Mouse (Mus musculus): ENCODE results near the gene Arhgap5.

The Arhgap5 gene

GRCm38 (mm10) chr12:52503456-52504320, at the start of gene Arhgap5:
TSS of gene Arhgap5 (plus strand) at chr12:52503972.
- DNase-seq (ENCODE audit: low read depth): peak; percentile 89

- no peak for DNase-seq (ENCODE audit: low read depth)
Observed at GRCm38 (mm10) chr12:52464593-52464992, 39.2 kb upstream of the Arhgap5 start.

- no peak for DNase-seq (ENCODE audit: low read depth)
Observed at GRCm38 (mm10) chr12:52471621-52472020, 32.2 kb upstream of the Arhgap5 start.

- DNase-seq (ENCODE audit: low read depth): no peak
Observed at GRCm38 (mm10) chr12:52473988-52474968, 29.5 kb upstream of the Arhgap5 start.

- DNase-seq (ENCODE audit: low read depth): no peak
Observed at GRCm38 (mm10) chr12:52476036-52476435, 27.7 kb upstream of the Arhgap5 start.

GRCm38 (mm10) chr12:52478611-52479010, 25.2 kb upstream of the Arhgap5 start:
- no peak for DNase-seq (ENCODE audit: low read depth)

- no peak for DNase-seq (ENCODE audit: low read depth)
Observed at GRCm38 (mm10) chr12:52479323-52479722, 24.4 kb upstream of the Arhgap5 start.

- no peak for DNase-seq (ENCODE audit: low read depth)
Observed at GRCm38 (mm10) chr12:52480851-52481250, 22.9 kb upstream of the Arhgap5 start.

GRCm38 (mm10) chr12:52481969-52482550, 21.7 kb upstream of the Arhgap5 start:
- DNase-seq (ENCODE audit: low read depth): no peak

GRCm38 (mm10) chr12:52483219-52483618, 20.6 kb upstream of the Arhgap5 start:
- DNase-seq (ENCODE audit: low read depth): no peak

- no peak for DNase-seq (ENCODE audit: low read depth)
Observed at GRCm38 (mm10) chr12:52488266-52488975, 15.4 kb upstream of the Arhgap5 start.

- peak; percentile 86 for DNase-seq (ENCODE audit: low read depth)
Observed at GRCm38 (mm10) chr12:52493281-52493681, 10.5 kb upstream of the Arhgap5 start.

- DNase-seq (ENCODE audit: low read depth): no peak
Observed at GRCm38 (mm10) chr12:52497209-52497608, 6.6 kb upstream of the Arhgap5 start.

- DNase-seq (ENCODE audit: low read depth): no peak
Observed at GRCm38 (mm10) chr12:52500915-52501833, 2.6 kb upstream of the Arhgap5 start.

- DNase-seq (ENCODE audit: low read depth): no peak
Observed at GRCm38 (mm10) chr12:52502161-52502560, 1.6 kb upstream of the Arhgap5 start.

GRCm38 (mm10) chr12:52503131-52503455, 679 bp upstream of the Arhgap5 start:
- no peak for DNase-seq (ENCODE audit: low read depth)

GRCm38 (mm10) chr12:52504331-52505181, 784 bp downstream of the Arhgap5 start:
- DNase-seq (ENCODE audit: low read depth): no peak

- DNase-seq (ENCODE audit: low read depth): no peak
Observed at GRCm38 (mm10) chr12:52524699-52525098, 20.9 kb downstream of the Arhgap5 start.

- no peak for DNase-seq (ENCODE audit: low read depth)
Observed at GRCm38 (mm10) chr12:52525486-52525885, 21.7 kb downstream of the Arhgap5 start.

- no peak for DNase-seq (ENCODE audit: low read depth)
Observed at GRCm38 (mm10) chr12:52529740-52530139, 26.0 kb downstream of the Arhgap5 start.
